Mouse (Mus musculus) monocyte, adult 2 months (primary cell): ENCODE results near the gene 4930518I15Rik.
"Not testable (repeated sequence)": the region's sequence is repeated elsewhere in the genome, so short reads cannot be mapped to it uniquely, and the experiment has no call there.

Experiments
- DNase-seq, 2 experiments: peaks; one replicate each; pipeline ENCODE4 v3.0.0; 2022; ENCODE audit warnings: low spot score in 2 of 2, low read depth in 1 of 2

The 4930518I15Rik gene

GRCm38 (mm10) chr2:156844715-156845114, 13.0 kb downstream of the 4930518I15Rik start:
- no peak for DNase-seq

DNA sequence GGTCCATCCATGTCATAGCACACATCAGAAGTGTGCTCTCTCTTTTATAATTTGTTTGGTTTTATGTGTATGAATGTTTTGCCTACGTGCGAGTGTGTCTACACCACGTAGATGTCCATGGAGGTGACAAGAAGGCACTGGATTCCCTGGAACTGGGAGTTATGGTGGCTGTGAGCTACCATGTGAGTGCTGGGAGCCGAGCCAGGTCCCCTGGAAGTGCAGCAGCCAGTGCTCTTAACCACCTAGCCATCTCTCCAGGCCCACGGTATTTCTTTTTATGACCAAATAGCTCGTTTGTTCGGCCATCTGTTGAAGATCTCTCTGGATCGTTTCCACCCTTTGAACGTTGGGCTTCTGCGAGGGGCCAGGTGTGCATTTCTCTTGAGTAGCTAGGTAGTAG, 14.4 kb downstream of the 4930518I15Rik start:
- no peak for DNase-seq

- DNase-seq, result no peak
Observed at GRCm38 (mm10) chr2:156842711-156843110, 15.0 kb downstream of the 4930518I15Rik start.

DNA sequence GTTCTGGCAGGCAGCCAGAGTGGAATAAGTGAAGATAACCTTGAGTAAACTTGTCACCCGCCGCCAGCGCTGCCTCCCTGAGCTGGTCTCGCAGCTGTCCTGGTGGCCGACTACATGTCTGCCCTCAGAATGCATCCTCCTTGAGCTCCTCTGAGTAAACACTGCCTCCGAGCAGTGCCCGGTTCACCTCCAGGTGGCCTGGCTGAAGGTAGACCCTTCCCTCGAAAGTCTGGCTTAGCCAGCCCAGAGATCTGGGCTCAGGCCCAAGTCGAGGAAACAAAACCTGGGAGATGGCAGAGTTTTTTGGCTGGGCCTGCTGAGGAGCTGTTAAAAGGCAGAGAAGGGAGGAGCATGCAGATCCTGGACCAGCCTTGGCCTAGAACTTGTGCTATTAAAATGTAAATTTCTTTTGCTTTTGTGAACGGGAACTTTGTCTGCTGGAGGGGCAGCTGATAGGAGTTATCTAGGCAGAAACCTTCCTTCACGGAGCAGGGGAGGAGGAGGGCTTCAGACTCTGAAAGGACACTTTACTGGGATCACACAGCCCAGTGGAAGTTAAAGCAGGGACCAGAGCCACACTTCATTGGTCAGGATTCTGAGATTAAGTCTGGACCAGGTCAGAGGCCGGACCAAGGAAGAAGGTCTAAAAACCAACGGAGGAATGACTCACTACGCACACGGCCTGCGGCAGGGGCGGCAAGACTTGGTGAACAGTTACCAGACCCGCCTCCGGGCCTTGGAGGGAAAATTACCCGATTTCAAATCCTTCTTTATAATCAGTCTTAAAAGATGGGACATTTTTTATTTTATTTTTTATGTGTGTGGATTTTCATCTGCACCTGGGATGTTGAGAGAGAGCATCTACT, 15.7 kb downstream of the 4930518I15Rik start:
- DNase-seq, result no peak

DNA sequence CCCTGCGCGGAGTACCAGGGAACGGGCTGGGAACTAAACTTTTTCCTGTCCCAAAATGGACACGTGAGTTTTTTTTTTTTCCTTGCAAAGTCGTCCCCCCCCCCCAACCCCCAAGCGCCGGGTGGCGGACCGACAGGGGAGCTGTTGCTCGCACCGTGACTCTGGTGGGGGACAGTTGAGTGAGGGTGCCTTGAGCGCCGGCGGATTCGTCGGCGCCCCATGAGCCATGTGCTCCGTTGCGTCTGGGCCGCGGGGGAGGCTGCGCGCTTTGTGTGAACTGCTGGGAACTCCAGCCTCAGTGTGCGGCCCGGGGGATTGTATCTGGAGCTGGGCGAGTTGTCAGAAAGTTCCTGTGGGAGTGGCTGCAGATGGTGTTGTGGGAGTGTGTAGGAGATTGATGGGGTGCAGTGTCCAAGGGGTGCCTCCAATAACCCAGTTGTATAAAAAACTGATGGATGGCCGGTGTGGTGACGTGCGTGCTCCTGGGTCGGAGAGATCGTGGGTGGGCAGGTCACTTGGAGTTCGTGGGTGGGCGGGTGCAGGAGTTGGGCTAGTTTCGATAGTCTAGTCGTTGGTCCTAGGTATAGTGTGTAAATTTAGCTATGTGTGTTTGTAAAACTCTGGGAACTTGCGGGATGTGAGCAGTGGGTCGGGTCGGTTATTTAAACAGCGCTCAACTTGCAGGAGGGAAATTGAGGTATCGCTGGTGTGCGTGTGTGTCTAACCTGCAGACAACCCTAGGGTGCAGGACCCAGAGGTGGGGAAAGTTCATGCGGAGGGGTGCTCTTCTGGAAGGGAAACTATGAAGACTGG, 16.5 kb downstream of the 4930518I15Rik start:
- DNase-seq, result no peak

DNA sequence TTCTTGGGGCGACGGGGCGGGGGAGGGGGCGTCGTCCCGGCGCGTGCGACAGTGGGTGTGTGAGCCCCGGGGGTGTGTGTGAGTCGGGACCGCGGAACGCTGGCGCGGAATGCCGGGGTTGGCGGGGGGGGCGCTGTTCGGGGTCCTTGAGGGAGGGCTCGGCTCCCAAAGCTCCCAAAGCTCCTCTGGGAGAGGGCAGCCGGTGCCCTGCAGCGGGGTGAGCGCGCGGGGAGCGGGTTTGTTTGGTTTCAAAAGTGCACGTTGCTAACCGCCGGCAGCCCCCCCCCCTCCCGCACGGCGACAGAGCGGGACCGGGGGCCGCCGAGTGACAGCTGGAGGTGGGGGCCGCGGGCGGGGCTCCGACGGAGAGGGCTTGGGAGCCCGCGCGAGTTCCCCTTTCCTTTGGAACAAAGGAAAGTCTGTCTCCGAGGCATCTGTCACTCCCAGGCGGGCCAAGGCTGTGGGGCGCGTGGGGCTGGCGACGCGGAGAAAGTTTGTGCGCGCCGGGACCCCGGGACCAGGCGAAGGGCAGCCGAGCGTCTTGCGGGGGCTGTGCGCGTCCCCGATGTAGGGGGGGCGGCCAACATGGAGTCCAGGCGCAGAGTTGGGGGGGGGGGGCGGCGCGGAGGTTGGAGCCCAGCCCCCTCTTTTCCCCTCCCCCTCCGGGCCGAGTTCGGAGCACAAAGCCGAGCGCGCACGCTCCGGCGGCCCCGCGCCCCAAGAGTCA, 17.3 kb downstream of the 4930518I15Rik start:
- DNase-seq, result peak in 1 of 2 experiments; percentile 37

DNA sequence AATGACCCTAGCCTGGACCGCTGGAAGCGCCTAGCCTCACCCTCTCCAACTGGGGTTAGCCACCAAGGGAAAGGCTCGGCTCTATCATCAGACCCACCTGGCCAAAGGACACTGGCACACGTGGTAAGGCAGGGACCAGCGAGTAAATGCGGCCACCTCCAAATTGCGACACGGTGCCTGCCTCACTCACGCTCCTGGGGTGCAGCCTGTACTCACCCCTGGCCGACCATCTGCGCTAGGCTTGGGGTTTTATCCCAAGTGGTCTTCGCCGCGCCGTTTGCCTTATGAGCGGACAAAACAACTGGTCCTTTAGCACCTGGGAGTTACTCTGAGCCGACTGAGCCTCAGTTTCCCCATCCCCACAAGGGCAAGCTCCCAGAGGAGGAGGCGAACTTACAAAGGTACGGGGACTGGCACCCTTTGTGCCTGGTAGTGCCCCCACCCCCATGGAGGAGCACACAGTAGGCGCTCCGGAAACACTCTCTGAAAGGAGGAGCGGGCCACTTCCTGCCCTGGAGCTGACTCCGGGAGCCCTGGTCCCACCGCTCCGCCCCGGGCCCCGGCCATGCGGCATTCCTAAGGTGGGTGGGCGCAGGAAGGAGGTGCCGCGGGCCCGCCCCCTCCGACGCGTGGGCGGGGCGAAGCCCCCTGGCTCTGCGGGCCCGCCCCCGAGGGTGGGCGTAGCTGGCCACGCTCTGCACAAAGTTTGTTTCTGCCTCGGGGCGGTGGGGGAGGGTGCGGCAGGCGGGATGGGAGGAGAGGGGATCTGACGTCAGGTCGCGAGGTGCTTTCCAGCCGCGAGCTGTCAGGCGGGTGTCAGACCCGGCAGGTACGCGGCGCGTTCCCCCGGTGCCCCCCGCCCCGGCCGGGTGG, 18.2 kb downstream of the 4930518I15Rik start, which contains the start of gene Tgif2:
Gene Tgif2, plus strand, starts transcription at position 689 of the 873 bp plus-strand sequence.
- peak in 1 of 2 experiments; percentile 50 for DNase-seq

GRCm38 (mm10) chr2:156838839-156839238, 18.9 kb downstream of the 4930518I15Rik start:
- no peak for DNase-seq

DNA sequence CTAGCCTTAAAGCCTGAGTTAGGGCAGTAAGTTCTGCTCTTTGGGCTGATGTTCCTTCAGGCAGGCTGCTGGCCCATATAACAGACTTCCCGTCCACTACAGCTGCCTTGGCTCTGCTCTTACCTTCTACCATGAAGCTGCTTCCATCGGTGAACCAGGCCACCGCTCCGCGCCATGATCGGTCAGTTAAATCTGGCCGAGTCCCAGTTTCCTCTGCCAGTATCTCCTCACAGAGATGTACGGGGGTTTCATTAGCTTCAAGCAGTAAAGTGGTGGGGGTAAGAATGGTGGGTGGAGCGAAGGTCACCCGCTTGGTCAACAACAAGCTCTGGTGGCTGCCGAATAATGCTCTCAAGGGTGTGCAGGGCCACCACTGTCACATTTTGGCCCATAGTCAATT, 23.4 kb downstream of the 4930518I15Rik start:
- DNase-seq, result no peak

GRCm38 (mm10) chr2:156825128-156825527, 32.6 kb downstream of the 4930518I15Rik start:
- not testable (repeated sequence) for DNase-seq

DNA sequence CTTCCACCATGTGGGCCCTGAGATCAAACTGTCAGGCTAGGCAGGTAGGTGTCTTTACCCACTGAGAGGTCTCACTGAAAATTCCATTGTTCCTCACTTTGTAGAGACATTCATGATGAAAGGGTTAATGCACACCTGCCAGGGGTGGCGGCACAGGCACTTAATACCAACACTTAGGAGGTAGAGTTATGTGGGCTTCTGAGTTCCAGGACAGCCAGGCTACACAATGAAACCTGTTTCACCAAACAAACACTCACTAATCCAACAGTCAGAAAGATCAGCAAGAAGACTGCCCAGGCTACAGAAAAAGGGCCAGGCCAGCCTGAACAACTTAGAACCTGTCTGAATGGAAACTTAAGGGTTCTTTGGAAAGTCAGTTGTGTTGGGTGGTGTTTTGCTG, 41.6 kb downstream of the 4930518I15Rik start:
- DNase-seq, result no peak

DNA sequence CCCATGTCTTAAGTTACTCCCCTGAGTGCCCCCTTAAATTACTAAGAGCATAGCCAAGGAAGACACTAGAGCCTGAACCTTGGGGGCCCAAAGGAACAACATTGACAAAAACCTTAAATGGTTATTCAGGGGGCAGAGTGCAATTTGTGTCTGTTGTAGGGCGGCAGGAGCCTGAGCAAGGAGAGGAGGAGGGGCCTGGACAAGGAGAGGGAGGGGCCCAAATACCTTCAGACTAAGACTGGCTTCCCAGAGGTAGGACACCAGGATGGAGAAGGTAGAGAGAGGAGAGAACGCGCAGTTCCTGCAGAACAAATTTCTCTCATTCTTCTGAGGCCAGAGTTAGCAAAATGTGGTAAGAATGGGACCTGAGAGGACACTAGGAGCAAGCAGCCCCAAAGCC, 42.3 kb downstream of the 4930518I15Rik start:
- DNase-seq, result no peak

GRCm38 (mm10) chr2:156814893-156815292, 42.9 kb downstream of the 4930518I15Rik start:
- DNase-seq, result no peak

DNA sequence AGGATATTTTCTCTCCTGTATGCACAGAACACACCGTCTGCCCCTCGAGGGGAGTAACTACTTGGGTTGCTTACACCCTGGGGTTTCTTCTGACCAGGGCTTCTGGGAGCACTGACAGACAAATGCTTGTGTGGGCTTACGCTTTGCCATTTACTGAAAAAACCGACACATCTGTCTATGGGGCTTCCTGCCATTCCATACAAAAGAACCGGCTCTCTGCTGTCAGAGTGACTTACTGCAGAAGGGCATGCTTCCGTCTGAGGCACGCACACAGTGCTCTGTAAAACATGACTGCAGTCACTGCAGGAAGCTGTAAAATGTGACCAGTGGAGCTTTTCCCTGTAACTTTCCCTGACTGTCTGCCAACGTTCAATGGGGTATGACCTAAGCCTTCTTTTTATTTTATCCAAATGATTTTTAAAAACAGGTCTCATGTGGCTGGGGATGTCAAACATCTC, 43.4 kb downstream of the 4930518I15Rik start:
- no peak for DNase-seq

GRCm38 (mm10) chr2:156811556-156811955, 46.2 kb downstream of the 4930518I15Rik start:
- no peak for DNase-seq

- DNase-seq, result no peak
Observed at GRCm38 (mm10) chr2:156810716-156811115, 47.0 kb downstream of the 4930518I15Rik start.

- DNase-seq, result peak; percentile 1 to 15
Observed at GRCm38 (mm10) chr2:156809579-156809978, 48.2 kb downstream of the 4930518I15Rik start.

GRCm38 (mm10) chr2:156806886-156807285, 50.9 kb downstream of the 4930518I15Rik start:
- DNase-seq, result no peak
